Mouse (Mus musculus) intestine, embryonic 14.5 days (tissue): ENCODE data around the gene Olfr164. TPM values are rescaled to one million over a fixed set of nuclear protein-coding genes. Genes with fewer than 3 reads are reported as not detected.

Source experiments
- microRNA-seq: library from miRNA; unstranded; fragments of <30 nt; microRNA quantifications from one replicate; pipeline ENCODE4, GENCODE M21; 2016
- polyA plus RNA-seq: library from polyadenylated mRNA; unstranded; fragments of >200 nt; fragmentation: Nextera tagmentation; extraction: Ambion mirVana; gene quantifications from 2 replicates; pipeline ENCODE4 v1.2.1, GENCODE M21; 2014

Olfr164 gene
- polyA plus RNA-seq, 1 experiment from 2014 or later = not detected

Small RNA genes within 50 kb of the gene (microRNA-seq; reads per million reads assigned to microRNA genes)
- gene Gm23612 = not detected

Other genes with a start within 250 kb of the Olfr164 start
- gene Olfr165, start 109.1 kb upstream of the Olfr164 start, polyA plus RNA-seq = not detected in 2 replicates
- not detected in 2 replicates for gene Olfr166, start 169.6 kb upstream of the Olfr164 start, polyA plus RNA-seq
- gene Olfr167, start 208.2 kb upstream of the Olfr164 start, polyA plus RNA-seq = not detected in 2 replicates
- not detected in 2 replicates for gene Olfr168, start 221.5 kb upstream of the Olfr164 start, polyA plus RNA-seq